Mouse (Mus musculus): ENCODE measurements around the gene Spi1. TPM values are rescaled to one million over a fixed set of nuclear protein-coding genes. Genes with fewer than 3 reads are reported as not detected.
"Not testable (repeated sequence)": the region's sequence is repeated elsewhere in the genome, so short reads cannot be mapped to it uniquely, and the experiment has no call there.

The Spi1 gene
- polyA plus RNA-seq (2012; rRNA removed): 12.9 and 17.4 TPM in 2 replicates

- H3K4me3 ChIP-seq (ENCODE audit: insufficient read depth, low read depth, low read length): no peak within 1 kb of the TSS
Observed at GRCm38 (mm10) chr2:91081775-91082695, at the start of gene Spi1. Gene Spi1, plus strand, starts transcription at chr2:91082390.

GRCm38 (mm10) chr2:91033000-91033399 lies 49.2 kb upstream of the Spi1 start:
- Histone ChIP-seq H3K4me1 (ENCODE audit: control insufficient read depth, insufficient read depth, low read length) (no peaks in the 10 kb centered on the region; the same call in 1 of the 2 replicates), H3K27ac (ENCODE audit: insufficient read depth, low read depth, low read length) (no peak overlapping the region), H3K36me3 (ENCODE audit: control insufficient read depth, insufficient read depth, low read length) (no peaks in the 10 kb centered on the region), H3K4me3 (ENCODE audit: insufficient read depth, low read depth, low read length) (no peak overlapping the region), H3K27me3 (replicated peaks; ENCODE audit: control insufficient read depth, insufficient read depth, low read length) (no peaks in the 10 kb centered on the region)
- 25% methylated on average over 3 of the region's 3 CpGs for WGBS
- no peak for DNase-seq
- TF ChIP-seq POLR2A (IDR thresholded peaks at IDR 0.05; ENCODE audit: low read depth, low read length) (no peak), CTCF (conservative IDR thresholded peaks at IDR 0.05; ENCODE audit: insufficient read depth, insufficient read length, low read depth, low read length) (peak; percentile 19; the same call in 1 of the 2 replicates)

More at GRCm38 (mm10) chr2:91081775-91082695, at the start of gene Spi1:
- Histone ChIP-seq H3K27ac (ENCODE audit: insufficient read depth, low read depth, low read length) (peak within 1 kb of the TSS; percentile 61), H3K4me1 (ENCODE audit: control insufficient read depth, insufficient read depth, low read length) (no peaks in the 10 kb centered on the region; the same call in 1 of the 2 replicates), H3K36me3 (ENCODE audit: control insufficient read depth, insufficient read depth, low read length) (no peaks in the 10 kb centered on the region), H3K27me3 (replicated peaks; ENCODE audit: control insufficient read depth, insufficient read depth, low read length) (no peaks in the 10 kb centered on the region)
- WGBS: 70% methylated on average over 13 of the region's 13 CpGs
- TF ChIP-seq CTCF (conservative IDR thresholded peaks at IDR 0.05; ENCODE audit: insufficient read depth, insufficient read length, low read depth, low read length) (no peak), POLR2A (IDR thresholded peaks at IDR 0.05; ENCODE audit: low read depth, low read length) (no peak)
- no peak for DNase-seq

- 38% methylated on average over 9 of the region's 9 CpGs for WGBS
- no peak within 1 kb of the TSS for H3K4me3 ChIP-seq (ENCODE audit: insufficient read depth, low read depth, low read length)
- no peak for TF ChIP-seq CTCF (conservative IDR thresholded peaks at IDR 0.05; ENCODE audit: insufficient read depth, insufficient read length, low read depth, low read length)
- TF ChIP-seq POLR2A (IDR thresholded peaks at IDR 0.05; ENCODE audit: low read depth, low read length): no peak
- no peaks in the 10 kb centered on the region for H3K36me3 ChIP-seq (ENCODE audit: control insufficient read depth, insufficient read depth, low read length)
- H3K4me1 ChIP-seq (ENCODE audit: control insufficient read depth, insufficient read depth, low read length): no peaks in the 10 kb centered on the region; the same call in 1 of the 2 replicates
- H3K27ac ChIP-seq (ENCODE audit: insufficient read depth, low read depth, low read length): peak within 1 kb of the TSS; percentile 11
- DNase-seq: peak; percentile 77
- H3K27me3 ChIP-seq (replicated peaks; ENCODE audit: control insufficient read depth, insufficient read depth, low read length): no peaks in the 10 kb centered on the region
Observed at GRCm38 (mm10) chr2:91035385-91035784, 46.8 kb upstream of the Spi1 start, which contains the start of gene Rapsn. Gene Rapsn, plus strand, starts transcription at chr2:91035620.

- WGBS: 83% methylated on average over 8 of the region's 8 CpGs
- H3K4me3 ChIP-seq (ENCODE audit: insufficient read depth, low read depth, low read length): no peak overlapping the region
- no peak overlapping the region for H3K27ac ChIP-seq (ENCODE audit: insufficient read depth, low read depth, low read length)
- DNase-seq: no peak
- no peaks in the 10 kb centered on the region for H3K4me1 ChIP-seq (ENCODE audit: control insufficient read depth, insufficient read depth, low read length)
- no peaks in the 10 kb centered on the region for H3K27me3 ChIP-seq (replicated peaks; ENCODE audit: control insufficient read depth, insufficient read depth, low read length)
- TF ChIP-seq POLR2A (IDR thresholded peaks at IDR 0.05; ENCODE audit: low read depth, low read length) (no peak), CTCF (conservative IDR thresholded peaks at IDR 0.05; ENCODE audit: insufficient read depth, insufficient read length, low read depth, low read length) (no peak)
- H3K36me3 ChIP-seq (ENCODE audit: control insufficient read depth, insufficient read depth, low read length): no peaks in the 10 kb centered on the region
Observed at GRCm38 (mm10) chr2:91041786-91042185, 40.4 kb upstream of the Spi1 start.

GRCm38 (mm10) chr2:91042651-91043398 lies 39.4 kb upstream of the Spi1 start:
- Histone ChIP-seq H3K27me3 (replicated peaks; ENCODE audit: control insufficient read depth, insufficient read depth, low read length) (no peaks in the 10 kb centered on the region), H3K4me1 (ENCODE audit: control insufficient read depth, insufficient read depth, low read length) (peaks cover 4% of the 10 kb centered on the region; the same call in 1 of the 2 replicates), H3K36me3 (ENCODE audit: control insufficient read depth, insufficient read depth, low read length) (no peaks in the 10 kb centered on the region), H3K4me3 (ENCODE audit: insufficient read depth, low read depth, low read length) (no peak overlapping the region), H3K27ac (ENCODE audit: insufficient read depth, low read depth, low read length) (no peak overlapping the region)
- TF ChIP-seq CTCF (conservative IDR thresholded peaks at IDR 0.05; ENCODE audit: insufficient read depth, insufficient read length, low read depth, low read length) (no peak), POLR2A (IDR thresholded peaks at IDR 0.05; ENCODE audit: low read depth, low read length) (no peak)
- DNase-seq: no peak
- 59% methylated on average over 21 of the region's 21 CpGs for WGBS

- H3K4me3 ChIP-seq (ENCODE audit: insufficient read depth, low read depth, low read length): no peak overlapping the region
- WGBS: 79% methylated on average over 13 of the region's 13 CpGs
- peaks cover 4% of the 10 kb centered on the region; the same call in 1 of the 2 replicates for H3K4me1 ChIP-seq (ENCODE audit: control insufficient read depth, insufficient read depth, low read length)
- H3K27ac ChIP-seq (ENCODE audit: insufficient read depth, low read depth, low read length): no peak overlapping the region
- no peaks in the 10 kb centered on the region for H3K27me3 ChIP-seq (replicated peaks; ENCODE audit: control insufficient read depth, insufficient read depth, low read length)
- no peak for DNase-seq
- H3K36me3 ChIP-seq (ENCODE audit: control insufficient read depth, insufficient read depth, low read length): no peaks in the 10 kb centered on the region
- TF ChIP-seq POLR2A (IDR thresholded peaks at IDR 0.05; ENCODE audit: low read depth, low read length): no peak
- no peak for TF ChIP-seq CTCF (conservative IDR thresholded peaks at IDR 0.05; ENCODE audit: insufficient read depth, insufficient read length, low read depth, low read length)
Observed at GRCm38 (mm10) chr2:91044727-91045126, 37.5 kb upstream of the Spi1 start.

- not testable (repeated sequence) for DNase-seq; H3K27ac ChIP-seq (ENCODE audit: insufficient read depth, low read depth, low read length)
- 100% methylated on average over 1 of the region's 1 CpGs for WGBS
Observed at GRCm38 (mm10) chr2:91045805-91046204, 36.4 kb upstream of the Spi1 start.

More at GRCm38 (mm10) chr2:91045805-91046204, 36.4 kb upstream of the Spi1 start:
- not testable (repeated sequence) for H3K36me3 ChIP-seq (ENCODE audit: control insufficient read depth, insufficient read depth, low read length); H3K27me3 ChIP-seq (replicated peaks; ENCODE audit: control insufficient read depth, insufficient read depth, low read length); H3K4me1 ChIP-seq (ENCODE audit: control insufficient read depth, insufficient read depth, low read length); H3K4me3 ChIP-seq (ENCODE audit: insufficient read depth, low read depth, low read length)
